Mouse (Mus musculus) ES-E14 (cell line): ENCODE data around the gene Uck1.

ENCODE experiments used
- HCFC1 ChIP-seq: IDR thresholded peaks from 2 replicates; pipeline ENCODE4 v1.6.1; 2012; ENCODE audit warnings: low read length, inconsistent platforms, borderline replicate concordance; ENCODE audit not compliant: insufficient read depth
- MAFK ChIP-seq: IDR thresholded peaks from 2 replicates; pipeline ENCODE4 v1.6.1; 2014; ENCODE audit warnings: mild to moderate bottlenecking, low read depth, low read length, inconsistent platforms; ENCODE audit not compliant: insufficient read depth
- ZC3H11A ChIP-seq: IDR thresholded peaks from 2 replicates; pipeline ENCODE4 v1.6.1; 2012; ENCODE audit warnings: low read depth, mild to moderate bottlenecking, inconsistent platforms, low read length, borderline replicate concordance
- ZNF384 ChIP-seq: IDR thresholded peaks from 2 replicates; pipeline ENCODE4 v1.6.1; 2012; ENCODE audit warnings: low read depth, low read length, inconsistent platforms

GRCm38 (mm10) chr2:32253352-32253751 is 6.6 kb downstream of the Uck1 start:
- TF ChIP-seq ZC3H11A (no peak), HCFC1 (no peak), ZNF384 (no peak), MAFK (no peak)
